Mouse (Mus musculus) hindbrain, embryonic 13.5 days (tissue): ENCODE results near the gene Pik3r5. TPM values are rescaled to one million over a fixed set of nuclear protein-coding genes. Genes with fewer than 3 reads are reported as not detected.

Source experiments
- ATAC-seq: fragments of 200-750 bp; cut with Nextera tagmentation; 2 replicates; pipeline ENCODE4 v1.8.0; 2017; ENCODE audit warnings: moderate TSS enrichment; ENCODE audit not compliant: low FRiP score
- H3K27ac ChIP-seq: fragments of 300-500 bp; sonication (generic); 2 replicates; pipeline ENCODE4 v1.5.1; 2015; ENCODE audit warnings: inconsistent platforms, mild to moderate bottlenecking, moderate library complexity
- H3K27me3 ChIP-seq: fragments of 300-500 bp; sonication (generic); 2 replicates; pipeline ENCODE4 v1.6.1; 2015; ENCODE audit warnings: mild to moderate bottlenecking, inconsistent platforms
- H3K36me3 ChIP-seq: fragments of 300-500 bp; sonication (generic); 2 replicates; pipeline ENCODE4 v1.6.1; 2015; ENCODE audit warnings: mild to moderate bottlenecking, inconsistent platforms
- H3K4me1 ChIP-seq: fragments of 300-500 bp; sonication (generic); replicated peaks from 2 replicates; pipeline ENCODE4 v1.6.1; 2015; ENCODE audit warnings: inconsistent platforms
- H3K4me2 ChIP-seq: fragments of 300-500 bp; sonication (generic); 2 replicates; pipeline ENCODE4 v1.6.1; 2015; ENCODE audit warnings: inconsistent platforms, mild to moderate bottlenecking, moderate library complexity
- H3K4me3 ChIP-seq: fragments of 300-500 bp; sonication (generic); 2 replicates; pipeline ENCODE4 v1.5.1; 2015; ENCODE audit warnings: mild to moderate bottlenecking, inconsistent platforms
- H3K9ac ChIP-seq: fragments of 300-500 bp; sonication (generic); 2 replicates; pipeline ENCODE4 v1.6.1; 2015; ENCODE audit warnings: mild to moderate bottlenecking, inconsistent platforms
- H3K9me3 ChIP-seq: fragments of 300-500 bp; sonication (generic); 2 replicates; pipeline ENCODE4 v1.6.1; 2016; ENCODE audit warnings: inconsistent platforms
- WGBS: fragments of 180-500 bp; shearing (Covaris S2); methylation state at CpG from one replicate; pipeline ENCODE4 v1.1.7; 2015; 5-methylcytosine and 5-hydroxymethylcytosine counted together
- polyA plus RNA-seq: library from polyadenylated mRNA; unstranded; fragments of >200 nt; fragmentation: Nextera tagmentation; extraction: Ambion mirVana; gene quantifications from 2 replicates; pipeline ENCODE4 v1.2.1, GENCODE M21; 2015

Pik3r5 gene
- polyA plus RNA-seq, 1 experiment from 2014 or later, result 0.97 TPM

DNA sequence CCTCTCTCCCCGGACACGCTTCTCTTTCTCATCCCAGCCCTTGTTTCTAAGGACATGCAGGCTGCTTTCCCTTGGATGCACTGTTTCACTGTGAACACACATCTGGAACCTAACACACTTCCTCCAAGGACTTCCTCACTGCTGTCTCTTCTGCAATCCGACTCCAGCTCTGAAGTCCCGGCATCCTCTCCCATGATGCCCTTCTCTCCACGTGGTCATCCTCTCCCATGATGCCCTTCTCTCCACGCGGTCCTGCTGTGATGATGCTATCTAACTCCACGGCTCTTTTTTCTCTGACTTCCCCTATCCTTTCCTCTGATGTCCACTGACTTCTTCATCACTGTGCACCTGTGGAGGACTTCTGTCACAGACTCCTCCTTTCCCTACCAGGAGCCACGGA, 8.2 kb downstream of the Pik3r5 start:
- H3K4me1 ChIP-seq, result no peaks in the 10 kb centered on the region
- no peak overlapping the region for H3K9ac ChIP-seq
- no peak overlapping the region for H3K4me2 ChIP-seq
- WGBS, result 80% methylated on average over 9 of the region's 9 CpGs
- no peak for ATAC-seq
- H3K27me3 ChIP-seq, result 0 out of 2 replicates have a peak, but pooled peaks cover 2% of the 10 kb centered on the region
- no peaks in the 10 kb centered on the region for H3K36me3 ChIP-seq
- 0 out of 2 replicates have a peak, but pooled peaks cover 3% of the 10 kb centered on the region for H3K9me3 ChIP-seq
- no peak overlapping the region for H3K4me3 ChIP-seq
- no peak overlapping the region for H3K27ac ChIP-seq

DNA sequence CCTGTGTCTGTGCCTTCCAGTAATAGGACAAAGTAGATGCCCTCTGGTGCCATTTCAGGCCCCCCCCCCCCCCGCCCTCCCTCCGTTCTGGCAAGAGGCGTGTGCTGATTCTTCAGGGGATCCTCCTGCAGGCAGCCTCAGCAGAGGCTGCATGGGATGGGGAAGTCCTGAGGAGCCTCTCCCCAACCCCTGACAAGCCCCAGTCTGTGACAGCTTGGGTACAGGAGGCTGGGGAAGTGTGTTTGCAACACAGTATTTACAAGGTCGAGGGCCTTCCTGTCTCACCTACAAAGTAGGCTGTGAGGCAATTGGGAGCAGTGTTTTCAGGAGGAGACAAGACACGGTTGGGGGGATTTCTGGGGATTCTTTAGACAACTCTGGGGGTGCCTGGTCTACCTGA, 9.0 kb downstream of the Pik3r5 start:
- whole genome bisulfite sequencing, result 82% methylated on average over 5 of the region's 5 CpGs
- H3K9me3 ChIP-seq, result 0 out of 2 replicates have a peak, but pooled peaks cover 3% of the 10 kb centered on the region

DNA sequence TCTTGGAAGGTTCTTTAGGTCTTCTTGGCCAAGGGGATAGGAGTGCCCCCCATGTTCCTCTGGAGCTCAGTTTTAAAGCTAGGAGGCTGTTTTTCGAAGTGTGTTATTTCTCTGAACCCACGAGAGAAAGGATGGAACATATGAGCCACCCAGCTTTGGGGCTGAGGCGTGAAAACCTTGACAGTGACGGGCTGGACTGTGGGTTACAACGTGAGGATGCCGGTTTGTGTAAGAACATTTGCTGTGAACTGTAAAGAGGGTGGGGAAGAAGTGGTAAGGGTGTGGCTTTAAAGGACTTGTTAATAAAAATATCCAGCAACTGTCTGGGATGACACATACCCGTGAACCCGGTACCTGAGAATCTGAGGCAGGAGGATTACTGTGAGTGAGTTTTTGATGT, 10.4 kb downstream of the Pik3r5 start:
- Histone ChIP-seq H3K4me1 (no peaks in the 10 kb centered on the region), H3K4me2 (no peak overlapping the region), H3K9me3 (0 out of 2 replicates have a peak, but pooled peaks cover 2% of the 10 kb centered on the region), H3K27ac (no peak overlapping the region), H3K4me3 (no peak overlapping the region), H3K36me3 (no peaks in the 10 kb centered on the region), H3K27me3 (no peaks in the 10 kb centered on the region), H3K9ac (no peak overlapping the region)
- whole genome bisulfite sequencing, result 92% methylated on average over 8 of the region's 8 CpGs
- ATAC-seq, result no peak

More for the DNA sequence above, 9.0 kb downstream of the Pik3r5 start:
- ATAC-seq, result no peak
- H3K9ac ChIP-seq, result no peak overlapping the region
- H3K4me2 ChIP-seq, result no peak overlapping the region
- no peak overlapping the region for H3K4me3 ChIP-seq
- no peaks in the 10 kb centered on the region for H3K27me3 ChIP-seq
- no peaks in the 10 kb centered on the region for H3K4me1 ChIP-seq
- no peak overlapping the region for H3K27ac ChIP-seq
- no peaks in the 10 kb centered on the region for H3K36me3 ChIP-seq

DNA sequence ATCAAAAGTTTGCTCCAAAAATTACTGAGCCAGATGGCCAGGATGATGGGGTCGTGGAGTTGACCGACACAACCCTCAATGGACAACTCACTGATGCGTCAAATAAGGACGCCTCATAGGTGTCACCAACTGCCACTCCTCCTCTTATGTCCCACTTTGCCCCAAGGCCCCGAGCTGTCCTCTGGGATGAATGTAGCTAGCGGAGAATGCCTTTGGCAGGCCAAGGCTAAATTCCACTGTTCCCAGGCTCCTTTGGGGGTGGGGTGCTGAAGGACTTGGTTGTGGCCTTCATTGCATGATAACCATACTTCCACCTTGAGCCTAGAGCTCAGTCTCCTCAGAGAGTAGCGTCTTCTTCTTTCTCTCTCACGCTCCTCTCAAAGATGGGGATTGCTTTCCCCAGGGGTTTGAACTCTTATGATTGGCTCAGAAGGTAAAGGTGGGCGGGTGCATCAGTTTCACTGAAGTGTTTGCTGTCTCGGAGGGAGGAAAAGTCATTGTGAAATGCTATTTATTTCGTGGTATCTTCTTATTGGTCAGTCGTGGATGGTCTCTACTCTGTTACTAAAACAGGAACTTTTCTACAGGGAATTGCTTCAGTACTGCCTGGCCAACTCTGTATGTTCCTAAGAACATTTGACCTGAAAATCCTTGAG, 11.2 kb downstream of the Pik3r5 start:
- H3K27ac ChIP-seq, result no peak overlapping the region
- H3K9me3 ChIP-seq, result no peaks in the 10 kb centered on the region
- 79% methylated on average over 12 of the region's 12 CpGs for WGBS

DNA sequence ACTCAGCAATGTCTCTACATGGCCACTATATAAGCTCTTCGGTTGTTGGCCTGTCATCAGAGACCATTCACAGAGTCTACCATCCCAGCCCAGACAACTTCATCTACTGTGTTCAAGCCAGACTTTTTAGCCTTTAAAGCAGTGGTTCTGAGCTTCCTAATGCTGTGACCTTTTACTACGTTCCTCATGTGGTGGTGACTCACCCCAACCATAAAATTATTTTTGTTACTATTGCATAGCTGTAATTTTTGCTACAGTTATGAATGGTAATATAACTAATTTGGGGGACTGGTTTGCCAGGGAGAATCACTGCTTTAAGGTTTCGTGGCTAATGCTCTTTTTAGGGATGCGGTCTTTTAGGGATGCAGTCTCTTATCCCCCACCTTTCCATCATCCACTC, 14.0 kb downstream of the Pik3r5 start:
- Histone ChIP-seq H3K27ac (no peak overlapping the region), H3K36me3 (no peaks in the 10 kb centered on the region), H3K9ac (no peak overlapping the region), H3K9me3 (no peaks in the 10 kb centered on the region), H3K27me3 (no peaks in the 10 kb centered on the region), H3K4me3 (no peak overlapping the region), H3K4me1 (peaks cover 6% of the 10 kb centered on the region), H3K4me2 (no peak overlapping the region)
- WGBS, result 97% methylated on average over 4 of the region's 4 CpGs
- no peak for ATAC-seq

More for the DNA sequence above, 11.2 kb downstream of the Pik3r5 start:
- Histone ChIP-seq H3K4me3 (no peak overlapping the region), H3K36me3 (no peaks in the 10 kb centered on the region), H3K27me3 (no peaks in the 10 kb centered on the region), H3K4me1 (no peaks in the 10 kb centered on the region), H3K9ac (no peak overlapping the region), H3K4me2 (no peak overlapping the region)
- ATAC-seq, result no peak

DNA sequence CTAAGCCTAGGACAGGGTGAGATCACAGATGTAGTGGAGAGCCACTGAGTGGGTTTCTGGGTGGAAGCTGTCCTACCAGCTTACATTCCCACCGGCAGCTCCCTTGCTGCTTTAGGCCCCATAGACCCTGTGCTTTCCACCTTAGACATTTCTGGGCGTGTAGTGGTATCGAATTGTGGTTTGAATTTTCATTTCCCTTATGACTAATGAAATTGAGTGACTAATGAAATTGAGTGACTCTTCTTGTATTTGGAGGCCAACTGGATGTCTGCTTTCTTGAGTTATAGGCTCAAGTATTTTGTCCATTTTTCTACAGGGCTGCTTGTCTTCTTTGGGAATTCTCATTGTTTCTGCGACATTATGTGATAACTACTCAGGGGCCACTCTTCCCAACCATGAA, 14.6 kb downstream of the Pik3r5 start:
- Histone ChIP-seq H3K36me3 (no peaks in the 10 kb centered on the region), H3K4me1 (peaks cover 13% of the 10 kb centered on the region), H3K27me3 (no peaks in the 10 kb centered on the region), H3K27ac (no peak overlapping the region), H3K9me3 (no peaks in the 10 kb centered on the region), H3K4me2 (no peak overlapping the region), H3K4me3 (no peak overlapping the region), H3K9ac (no peak overlapping the region)
- no peak for ATAC-seq
- WGBS, result 89% methylated on average over 4 of the region's 4 CpGs

DNA sequence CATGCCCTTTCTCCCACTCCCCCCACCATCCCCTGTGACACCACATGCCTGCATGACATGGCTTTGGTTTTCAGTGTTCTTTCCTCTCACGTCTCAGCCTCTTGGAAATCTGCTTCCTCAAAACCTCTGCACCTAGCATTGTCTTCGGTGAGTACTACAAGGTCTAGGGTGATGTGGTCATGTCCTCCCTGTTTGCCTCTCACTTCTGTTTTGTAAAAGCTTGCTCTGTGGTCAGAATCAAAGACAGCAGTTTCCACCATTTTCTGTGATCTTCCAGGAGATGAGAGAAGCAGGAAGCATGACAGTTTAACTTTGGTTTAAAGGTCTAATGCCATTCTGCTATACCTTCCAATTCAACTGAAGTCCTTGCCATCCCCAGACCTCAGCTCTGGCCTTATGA, 15.3 kb downstream of the Pik3r5 start:
- 93% methylated on average over 2 of the region's 2 CpGs for WGBS
- Histone ChIP-seq H3K4me1 (peaks cover 14% of the 10 kb centered on the region), H3K9me3 (no peaks in the 10 kb centered on the region), H3K4me3 (no peak overlapping the region), H3K9ac (no peak overlapping the region), H3K27me3 (no peaks in the 10 kb centered on the region), H3K4me2 (no peak overlapping the region), H3K36me3 (no peaks in the 10 kb centered on the region), H3K27ac (no peak overlapping the region)
- ATAC-seq, result no peak

DNA sequence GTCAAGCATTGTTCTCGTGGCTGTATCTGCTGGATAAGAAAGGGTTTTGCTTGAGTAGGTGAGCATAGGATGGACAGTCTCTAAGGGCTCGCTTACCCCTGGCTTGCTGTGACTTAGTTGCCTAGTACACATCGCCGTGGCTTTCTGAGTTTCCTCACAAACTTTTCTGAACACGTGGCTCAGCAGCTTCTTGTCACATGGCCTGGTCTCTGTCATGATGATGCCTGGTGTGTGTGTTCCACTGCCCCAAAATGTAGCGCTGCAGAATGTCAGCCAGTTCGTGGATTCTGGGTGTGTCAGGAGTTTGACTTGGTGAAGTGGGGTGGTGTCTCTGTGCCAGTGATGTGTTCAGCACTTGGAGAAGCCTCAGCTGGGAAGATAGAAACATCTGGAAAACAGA, 16.4 kb downstream of the Pik3r5 start:
- H3K9me3 ChIP-seq, result no peaks in the 10 kb centered on the region
- 92% methylated on average over 7 of the region's 7 CpGs for WGBS
- H3K4me1 ChIP-seq, result peaks cover 14% of the 10 kb centered on the region
- H3K27ac ChIP-seq, result no peak overlapping the region
- H3K9ac ChIP-seq, result no peak overlapping the region
- H3K4me2 ChIP-seq, result no peak overlapping the region
- no peaks in the 10 kb centered on the region for H3K36me3 ChIP-seq
- H3K4me3 ChIP-seq, result no peak overlapping the region
- no peak for ATAC-seq
- H3K27me3 ChIP-seq, result no peaks in the 10 kb centered on the region

DNA sequence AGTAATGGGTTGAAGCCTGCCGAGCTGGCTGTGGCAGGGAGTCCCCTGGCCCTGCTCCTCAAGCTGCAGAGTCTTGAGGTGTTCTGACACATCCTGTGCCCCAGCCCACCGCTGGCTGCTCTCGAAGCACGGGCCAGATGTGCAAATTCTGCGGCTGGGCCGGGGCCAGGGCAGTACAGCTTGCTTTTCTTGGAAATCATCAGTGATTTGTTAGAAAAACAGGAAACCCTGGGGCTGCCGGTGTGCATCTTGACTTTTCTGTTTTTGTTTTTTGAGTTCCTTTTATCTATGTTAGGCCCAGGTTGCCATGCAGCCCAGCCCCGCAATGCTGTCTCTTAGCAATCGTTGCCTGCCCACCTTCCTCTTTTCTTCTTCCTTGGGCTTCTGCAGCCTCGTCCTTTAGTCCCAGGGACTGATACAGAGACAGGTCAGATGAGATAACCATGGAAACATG, 19.4 kb downstream of the Pik3r5 start:
- Histone ChIP-seq H3K27me3 (no peaks in the 10 kb centered on the region), H3K36me3 (no peaks in the 10 kb centered on the region), H3K4me2 (no peak overlapping the region), H3K27ac (0 out of 2 replicates have a peak overlapping the region, but pooled peaks have one; percentile 8), H3K9me3 (no peaks in the 10 kb centered on the region), H3K4me1 (peaks cover 14% of the 10 kb centered on the region), H3K4me3 (no peak overlapping the region), H3K9ac (no peak overlapping the region)
- WGBS, result 62% methylated on average over 10 of the region's 10 CpGs
- no peak for ATAC-seq

DNA sequence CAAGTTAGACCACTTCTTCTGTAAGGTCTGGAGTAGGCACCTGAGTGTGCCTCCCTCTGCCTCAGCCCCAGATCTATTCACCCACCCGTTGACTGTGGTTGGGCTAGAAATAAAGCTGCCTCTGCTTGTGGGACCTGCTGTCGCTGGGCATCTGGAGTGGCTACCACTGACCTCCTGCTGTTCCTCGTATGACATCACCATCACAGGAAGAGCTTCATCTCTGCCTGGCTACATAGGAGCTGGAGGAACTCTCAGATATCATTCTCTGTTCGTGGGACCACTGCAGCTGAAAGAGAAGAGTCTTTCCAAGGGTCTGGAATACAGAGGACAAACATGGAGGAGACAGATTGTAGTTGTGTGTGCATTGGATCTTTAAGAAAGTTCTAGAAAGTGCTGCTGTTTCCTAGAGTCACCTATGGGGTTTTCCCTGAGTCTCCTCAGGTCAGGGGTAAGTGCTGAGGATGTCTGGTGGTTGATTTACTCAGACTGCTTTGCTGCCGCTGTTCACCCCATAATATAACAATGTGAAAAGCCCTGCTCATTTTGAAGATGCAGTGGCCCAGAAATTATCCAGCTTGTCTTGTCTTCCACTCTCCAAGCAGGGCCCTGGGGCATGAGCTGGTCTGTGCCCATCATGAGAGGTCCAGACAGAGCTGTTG, 20.0 kb downstream of the Pik3r5 start:
- 71% methylated on average over 5 of the region's 5 CpGs for WGBS
- no peaks in the 10 kb centered on the region for H3K27me3 ChIP-seq
- peaks cover 14% of the 10 kb centered on the region for H3K4me1 ChIP-seq
- no peak for ATAC-seq
- H3K4me3 ChIP-seq, result no peak overlapping the region
- H3K9ac ChIP-seq, result no peak overlapping the region
- no peak overlapping the region for H3K4me2 ChIP-seq
- H3K27ac ChIP-seq, result no peak overlapping the region
- H3K36me3 ChIP-seq, result no peaks in the 10 kb centered on the region
- H3K9me3 ChIP-seq, result no peaks in the 10 kb centered on the region

DNA sequence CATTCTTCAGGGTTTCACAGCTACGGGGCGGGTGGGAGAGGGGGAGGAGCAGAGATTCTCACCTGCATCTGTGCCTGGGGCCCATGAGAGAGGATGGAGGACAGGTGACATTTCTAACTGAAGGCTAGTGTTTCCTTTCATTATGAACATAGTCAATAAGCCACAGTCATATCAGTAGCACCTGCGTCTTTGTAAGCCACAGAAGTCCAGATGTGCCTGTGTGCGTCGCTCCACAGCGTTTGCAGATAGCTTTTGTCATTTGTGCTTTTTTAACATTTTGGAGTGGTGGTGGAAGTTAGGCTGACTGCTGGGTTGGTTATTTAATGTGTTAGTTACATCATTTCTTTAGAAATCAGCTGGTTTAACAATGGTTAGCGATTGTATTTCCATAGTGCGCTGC, 20.8 kb downstream of the Pik3r5 start:
- no peak overlapping the region for H3K4me3 ChIP-seq
- H3K36me3 ChIP-seq, result no peaks in the 10 kb centered on the region
- H3K27me3 ChIP-seq, result no peaks in the 10 kb centered on the region
- H3K4me1 ChIP-seq, result peaks cover 14% of the 10 kb centered on the region
- 94% methylated on average over 8 of the region's 8 CpGs for WGBS
- H3K9ac ChIP-seq, result no peak overlapping the region
- H3K27ac ChIP-seq, result no peak overlapping the region
- no peak for ATAC-seq
- no peak overlapping the region for H3K4me2 ChIP-seq
- no peaks in the 10 kb centered on the region for H3K9me3 ChIP-seq

DNA sequence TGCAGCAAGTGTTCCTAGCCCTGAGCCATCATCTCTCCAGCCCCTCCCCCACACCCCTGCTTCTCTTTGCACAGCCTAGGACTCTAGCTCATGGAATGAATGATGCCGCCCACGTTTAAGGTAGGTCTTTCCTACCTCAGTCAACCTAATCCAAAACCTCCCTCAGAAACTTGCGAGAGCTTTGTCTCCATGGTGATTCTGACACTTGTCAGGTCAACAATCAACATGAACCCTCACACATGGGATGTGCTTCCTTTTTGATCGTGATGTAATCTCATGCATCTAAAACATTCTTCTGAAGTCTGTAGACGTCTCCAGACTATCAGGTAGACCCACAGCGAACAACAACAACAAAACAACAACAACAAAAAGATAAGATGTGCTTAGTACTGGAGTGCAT, 21.4 kb downstream of the Pik3r5 start:
- no peak overlapping the region for H3K27ac ChIP-seq
- H3K9me3 ChIP-seq, result no peaks in the 10 kb centered on the region
- H3K27me3 ChIP-seq, result no peaks in the 10 kb centered on the region
- H3K36me3 ChIP-seq, result no peaks in the 10 kb centered on the region
- no peak overlapping the region for H3K4me2 ChIP-seq
- H3K4me3 ChIP-seq, result no peak overlapping the region
- H3K4me1 ChIP-seq, result peaks cover 14% of the 10 kb centered on the region
- 76% methylated on average over 6 of the region's 6 CpGs for WGBS
- no peak for ATAC-seq
- H3K9ac ChIP-seq, result no peak overlapping the region

DNA sequence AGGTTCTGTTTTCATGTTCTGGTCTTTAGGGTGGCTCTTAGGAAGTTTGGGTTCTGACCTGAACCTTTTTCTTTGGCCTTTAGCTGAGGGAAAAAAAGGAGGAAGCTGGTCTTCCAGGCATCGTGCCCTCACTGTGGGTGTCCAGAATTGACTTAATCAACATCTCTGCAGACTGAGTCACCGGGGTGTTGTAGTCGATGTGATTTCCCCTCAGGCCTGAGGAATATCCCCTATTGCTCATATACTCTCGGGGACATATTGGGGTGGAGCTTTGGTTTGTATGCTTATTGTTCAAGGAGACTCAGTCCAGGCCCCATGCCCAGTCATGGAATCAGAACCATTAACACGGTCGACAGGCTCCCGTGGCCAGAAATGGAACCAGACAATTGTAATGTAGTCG, 26.2 kb downstream of the Pik3r5 start:
- Histone ChIP-seq H3K9me3 (no peaks in the 10 kb centered on the region), H3K4me3 (no peak overlapping the region), H3K4me1 (no peaks in the 10 kb centered on the region), H3K4me2 (no peak overlapping the region), H3K9ac (no peak overlapping the region), H3K27ac (no peak overlapping the region), H3K36me3 (no peaks in the 10 kb centered on the region), H3K27me3 (no peaks in the 10 kb centered on the region)
- WGBS, result 71% methylated on average over 8 of the region's 8 CpGs
- no peak for ATAC-seq
